Mouse (Mus musculus) bone marrow, adult 2 months (tissue): Measurements from ENCODE around the gene Cadps. TPM values are rescaled to one million over a fixed set of nuclear protein-coding genes. Genes with fewer than 3 reads are reported as not detected.

Source experiments
- H3K27ac ChIP-seq: fragments of 200-500 bp; 2 replicates; pipeline ENCODE4 v1.5.1; 2012; ENCODE audit warnings: low read depth, mild to moderate bottlenecking, control low read depth, inconsistent platforms, low read length; ENCODE audit not compliant: control insufficient read depth, poor library complexity, insufficient read depth
- H3K4me1 ChIP-seq: fragments of 200-500 bp; 2 replicates; pipeline ENCODE4 v1.6.1; 2011; ENCODE audit warnings: low read length; ENCODE audit not compliant: control insufficient read depth, insufficient read depth
- H3K4me3 ChIP-seq: fragments of 200-500 bp; replicated peaks from 2 replicates; pipeline ENCODE3; 2011; ENCODE audit warnings: mild to moderate bottlenecking, low read depth, low read length, control low read depth; ENCODE audit not compliant: control insufficient read depth
- CTCF ChIP-seq: fragments of 200-500 bp; IDR thresholded peaks from 2 replicates; pipeline ENCODE4 v1.5.1; 2011; ENCODE audit warnings: low read length, control low read depth; ENCODE audit not compliant: control insufficient read depth, insufficient read depth
- POLR2A ChIP-seq: fragments of 200-500 bp; IDR thresholded peaks from 2 replicates; pipeline ENCODE4 v1.6.1; 2011; ENCODE audit warnings: low read depth, mild to moderate bottlenecking, control low read depth, low read length, borderline replicate concordance; ENCODE audit not compliant: control insufficient read depth
- WGBS: fragments of 180-500 bp; shearing (Covaris S2); methylation state at CpG from one replicate; pipeline ENCODE4 v1.1.7; 2018; 5-methylcytosine and 5-hydroxymethylcytosine counted together
- polyA plus RNA-seq: library from polyadenylated mRNA; stranded (reverse); fragments of >200 nt; gene quantifications from 2 replicates; pipeline ENCODE4 v1.2.4, GENCODE M21; 2011; ENCODE audit warnings: low replicate concordance; ENCODE audit not compliant: missing spikeins, insufficient read depth, insufficient read length

Gene Cadps
- polyA plus RNA-seq, 1 experiment: not detected

DNA sequence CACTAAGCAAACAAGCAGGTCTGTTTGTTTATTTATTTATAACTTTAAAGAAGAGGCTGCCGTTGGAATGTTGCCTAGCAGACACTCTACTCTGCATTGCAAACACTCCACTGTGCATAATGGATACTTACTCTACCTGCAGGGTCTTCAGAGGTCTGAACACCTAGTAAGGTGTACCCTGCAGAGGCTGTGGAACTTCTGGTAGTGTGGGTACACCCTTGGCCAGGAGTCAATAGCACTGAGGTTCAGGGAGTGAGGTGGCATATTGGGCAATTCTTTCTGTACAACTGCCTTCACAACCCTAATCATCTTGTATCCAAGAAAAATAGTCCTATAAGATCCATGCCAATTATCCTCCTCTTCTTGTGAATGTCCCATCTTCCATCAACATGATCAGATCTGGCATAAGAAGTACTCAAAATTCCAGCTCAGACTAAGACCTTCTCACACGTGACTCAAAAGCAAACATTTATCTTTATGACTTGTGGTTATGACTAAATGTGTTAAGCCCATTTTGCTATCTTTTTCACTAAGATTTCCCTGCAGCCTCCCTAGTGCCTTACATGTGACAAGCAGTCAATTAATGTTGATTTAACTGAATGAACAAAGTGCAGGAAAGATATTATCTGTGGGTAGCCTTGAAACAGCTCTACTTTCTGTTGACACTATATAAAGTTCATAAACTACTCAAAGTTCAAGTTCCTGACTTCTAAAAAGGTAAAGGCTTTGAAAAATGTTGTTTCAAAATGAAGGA, 106.8 kb downstream of the Cadps start:
- H3K4me3 ChIP-seq: no peak overlapping the region
- no peak overlapping the region for H3K27ac ChIP-seq
- no peaks in the 10 kb centered on the region for H3K4me1 ChIP-seq
- TF ChIP-seq POLR2A: no peak
- TF ChIP-seq CTCF: no peak
- whole genome bisulfite sequencing: 47% methylated on average over 2 of the region's 2 CpGs

GRCm38 (mm10) chr14:12707395-12707794, 115.5 kb downstream of the Cadps start:
- Histone ChIP-seq H3K4me3 (no peak overlapping the region), H3K4me1 (no peaks in the 10 kb centered on the region), H3K27ac (no peak overlapping the region)
- 76% methylated on average over 3 of the region's 3 CpGs for WGBS
- TF ChIP-seq POLR2A: no peak

DNA sequence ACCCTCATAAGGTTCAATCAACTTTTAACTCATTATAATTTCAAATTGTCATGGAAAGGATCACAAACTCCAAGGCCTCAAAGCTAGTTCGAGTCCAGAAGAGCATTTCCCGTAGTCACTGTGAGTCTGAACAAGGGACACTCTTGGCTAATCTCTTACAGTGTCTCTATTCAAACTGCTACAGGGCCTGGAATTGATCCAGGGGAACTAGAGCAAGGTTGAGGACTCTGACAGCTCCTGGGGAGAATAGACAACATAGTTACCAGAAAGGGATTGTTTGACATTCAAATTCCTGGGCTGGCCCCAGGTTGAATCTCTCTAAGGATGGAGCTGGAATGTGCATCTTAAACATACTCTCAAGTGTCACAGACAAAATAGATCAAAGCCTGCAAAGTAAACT, 118.4 kb downstream of the Cadps start:
- Histone ChIP-seq H3K4me3 (no peak overlapping the region), H3K27ac (no peak overlapping the region), H3K4me1 (no peaks in the 10 kb centered on the region)
- no peak for TF ChIP-seq CTCF
- TF ChIP-seq POLR2A: no peak
- WGBS: 79% methylated on average over 2 of the region's 2 CpGs

- TF ChIP-seq POLR2A: no peak
- 33% methylated on average over 1 of the region's 1 CpGs for WGBS
- Histone ChIP-seq H3K27ac (no peak overlapping the region), H3K4me1 (no peaks in the 10 kb centered on the region), H3K4me3 (no peak overlapping the region)
Measured at GRCm38 (mm10) chr14:12690201-12690600, 132.7 kb downstream of the Cadps start.

GRCm38 (mm10) chr14:12685015-12685414, 137.9 kb downstream of the Cadps start:
- 79% methylated on average over 3 of the region's 3 CpGs for WGBS

GRCm38 (mm10) chr14:12680819-12681638, 141.8 kb downstream of the Cadps start:
- H3K4me1 ChIP-seq: no peaks in the 10 kb centered on the region
- no peak for TF ChIP-seq CTCF
- no peak for TF ChIP-seq POLR2A
- H3K4me3 ChIP-seq: no peak overlapping the region
- WGBS: 53% methylated on average over 3 of the region's 3 CpGs
- H3K27ac ChIP-seq: no peak overlapping the region

More at GRCm38 (mm10) chr14:12685015-12685414, 137.9 kb downstream of the Cadps start:
- no peak overlapping the region for H3K4me3 ChIP-seq
- no peaks in the 10 kb centered on the region for H3K4me1 ChIP-seq
- TF ChIP-seq CTCF (no peak), POLR2A (no peak)
- no peak overlapping the region for H3K27ac ChIP-seq

- 63% methylated on average over 2 of the region's 2 CpGs for WGBS
- TF ChIP-seq POLR2A (no peak), CTCF (no peak)
- Histone ChIP-seq H3K4me1 (no peaks in the 10 kb centered on the region), H3K27ac (no peak overlapping the region), H3K4me3 (no peak overlapping the region)
Measured at GRCm38 (mm10) chr14:12661430-12661829, 161.4 kb downstream of the Cadps start.

GRCm38 (mm10) chr14:12657351-12657750, 165.5 kb downstream of the Cadps start:
- WGBS: 20% methylated on average over 4 of the region's 4 CpGs
- Histone ChIP-seq H3K4me3 (no peak overlapping the region), H3K4me1 (no peaks in the 10 kb centered on the region), H3K27ac (no peak overlapping the region)
- TF ChIP-seq POLR2A: no peak
- no peak for TF ChIP-seq CTCF
